Mouse (Mus musculus) ovary, adult 18-20 months (tissue): ENCODE results near the gene Ankrd39.
A peak's percentile ranks its signal among the peaks of the same experiment; 100 is the strongest.

ENCODE experiments used
- DNase-seq: peaks from one replicate; pipeline ENCODE4 v3.0.0; 2022; ENCODE audit warnings: low spot score, mixed read lengths

The Ankrd39 gene

DNA sequence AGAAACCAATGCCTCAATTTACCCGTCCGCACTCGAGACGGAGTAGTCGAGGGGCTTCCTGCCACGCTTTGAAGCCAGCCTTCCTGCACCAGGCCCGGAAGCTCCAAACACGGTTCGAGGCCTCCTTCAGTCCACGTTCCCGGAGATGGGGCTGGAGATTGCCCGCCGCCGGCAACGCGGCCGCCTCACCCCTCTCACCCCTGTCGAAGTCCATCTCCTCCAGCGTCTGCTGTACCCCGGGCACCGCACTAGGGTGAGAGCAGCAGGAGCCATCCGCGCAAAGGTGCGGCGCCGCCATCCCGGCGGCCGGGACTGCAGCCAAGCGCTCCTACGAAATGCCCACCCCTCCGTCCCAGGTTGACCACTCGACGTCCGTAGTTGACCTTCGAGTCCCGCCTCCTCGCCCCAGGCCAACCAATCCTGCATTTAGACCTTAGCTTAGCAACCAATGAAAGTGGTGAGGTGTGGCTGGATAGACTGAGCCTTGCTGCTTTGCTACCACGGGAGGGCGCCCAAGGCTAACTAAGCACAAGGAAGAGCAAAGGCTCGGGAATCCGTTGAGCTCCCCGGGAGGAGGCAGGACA, at the start of gene Ankrd39:
TSS of gene Ankrd39 (minus strand) at position 558 of the 584 bp plus-strand sequence.
- DNase-seq: peak; percentile 97

DNA sequence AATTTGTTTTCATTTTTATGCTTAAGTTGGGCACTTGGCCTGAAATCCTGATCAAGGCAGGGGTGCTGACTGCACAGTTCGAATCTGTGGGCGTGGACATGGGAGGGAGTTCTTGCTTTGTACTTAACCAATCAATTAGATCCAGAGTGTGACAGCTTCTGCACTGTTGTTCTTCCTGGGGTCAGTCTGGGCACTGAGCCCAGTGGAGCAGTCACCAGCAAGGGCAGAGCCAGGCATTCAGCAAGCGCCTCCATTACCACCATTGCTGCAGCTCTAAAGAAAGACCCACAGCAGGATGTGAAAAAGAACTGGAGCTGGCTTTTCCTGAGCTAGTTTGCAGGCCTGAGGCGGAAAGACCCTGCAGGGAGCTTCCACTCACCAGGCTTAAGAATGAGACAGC, 48.9 kb upstream of the Ankrd39 start:
- DNase-seq: peak; percentile 76

DNA sequence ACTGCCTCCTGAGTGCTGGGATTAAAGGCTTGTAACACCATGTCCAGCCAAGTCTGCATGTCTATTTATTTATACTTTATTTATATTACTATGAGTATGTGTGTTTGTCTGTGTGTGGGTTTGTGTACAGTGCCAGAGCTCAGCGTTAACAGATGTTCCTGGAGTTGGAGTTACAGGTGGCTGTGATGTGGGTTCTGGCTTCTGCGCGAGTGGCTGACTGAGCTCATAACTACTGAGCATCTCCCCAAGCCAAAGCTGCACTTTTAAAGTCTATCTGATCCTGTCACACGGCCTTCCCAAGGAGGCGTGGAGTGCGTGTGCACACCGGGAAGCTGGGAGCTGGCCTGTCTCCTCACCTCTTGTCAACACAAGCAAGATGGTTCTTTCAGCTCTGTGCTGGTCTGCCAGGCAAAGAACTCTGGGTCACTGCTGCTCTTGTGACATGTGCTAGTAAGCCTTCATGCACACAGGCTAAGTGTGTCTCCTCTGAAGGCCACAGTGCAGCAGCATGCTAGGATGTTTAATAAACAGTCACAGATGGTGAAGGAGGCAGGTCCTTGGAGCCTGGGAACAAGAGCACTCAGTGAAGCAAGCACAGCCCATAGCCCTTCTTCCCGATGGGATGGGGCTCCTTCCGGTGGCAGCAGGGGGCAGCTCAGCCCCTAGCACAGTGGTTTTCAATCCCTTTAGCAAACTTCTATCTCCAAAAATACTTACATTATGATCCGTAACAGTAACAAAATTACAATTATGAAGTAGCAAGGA, 48.1 kb upstream of the Ankrd39 start:
- peak; percentile 38 for DNase-seq

DNA sequence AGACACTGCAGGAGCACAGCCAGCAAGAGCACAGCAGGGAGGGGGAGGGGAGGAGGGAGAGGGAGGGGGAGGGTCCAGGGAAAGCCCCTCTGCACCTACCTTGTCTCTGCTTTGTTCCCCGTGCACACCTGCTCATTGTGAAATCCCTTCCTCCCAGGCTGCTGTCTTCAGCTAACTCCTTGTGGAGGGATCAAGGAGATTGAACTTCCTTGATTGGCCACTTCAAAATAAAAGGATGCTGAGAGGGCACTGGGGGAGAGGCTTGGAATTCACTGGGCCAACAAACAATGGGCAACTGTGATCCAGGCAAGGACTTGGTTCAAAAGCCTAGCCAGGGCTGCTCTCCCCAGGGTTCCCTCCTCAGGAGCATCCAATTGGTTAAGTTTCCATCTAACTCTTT, 45.9 kb upstream of the Ankrd39 start:
- no peak for DNase-seq

DNA sequence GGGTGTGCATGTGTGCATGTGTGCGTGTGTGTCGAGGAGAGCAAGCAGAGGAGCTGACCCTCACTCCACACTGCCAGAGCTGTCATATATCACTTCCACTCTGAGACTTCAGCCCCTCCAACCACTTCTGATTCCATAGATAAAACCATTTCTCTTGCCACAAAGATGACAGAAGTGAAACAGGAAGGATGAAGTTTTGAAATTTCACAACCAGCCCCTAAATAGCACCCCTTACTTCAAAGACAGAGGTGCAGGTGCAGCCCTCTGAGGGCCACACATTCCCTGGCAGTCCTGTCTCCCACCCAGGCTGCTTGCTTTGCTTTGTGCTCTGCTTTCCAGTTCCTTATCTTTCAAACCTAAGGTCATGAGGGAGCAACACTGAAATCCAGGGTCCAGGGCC, 44.2 kb upstream of the Ankrd39 start:
- DNase-seq: no peak

DNA sequence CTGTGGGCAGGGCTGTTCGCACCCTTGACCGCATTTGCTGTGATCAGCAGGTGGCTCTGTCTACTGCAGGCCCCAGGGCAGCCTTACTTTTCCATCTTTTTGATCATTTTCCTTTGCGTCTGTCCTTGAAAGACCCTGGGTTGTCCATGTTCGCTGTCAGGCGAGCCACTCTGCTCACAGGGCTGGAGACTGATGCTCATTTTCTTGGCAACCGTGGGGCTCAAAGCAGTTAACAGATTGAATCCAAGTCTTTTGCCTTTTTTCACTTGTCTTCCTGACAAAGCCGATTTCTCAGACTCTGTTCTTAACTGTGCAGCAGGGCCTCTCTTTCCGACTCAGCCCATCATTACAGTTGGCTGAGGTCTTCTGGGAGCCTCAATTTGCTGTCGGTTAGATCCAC, 43.4 kb upstream of the Ankrd39 start:
- DNase-seq: no peak

DNA sequence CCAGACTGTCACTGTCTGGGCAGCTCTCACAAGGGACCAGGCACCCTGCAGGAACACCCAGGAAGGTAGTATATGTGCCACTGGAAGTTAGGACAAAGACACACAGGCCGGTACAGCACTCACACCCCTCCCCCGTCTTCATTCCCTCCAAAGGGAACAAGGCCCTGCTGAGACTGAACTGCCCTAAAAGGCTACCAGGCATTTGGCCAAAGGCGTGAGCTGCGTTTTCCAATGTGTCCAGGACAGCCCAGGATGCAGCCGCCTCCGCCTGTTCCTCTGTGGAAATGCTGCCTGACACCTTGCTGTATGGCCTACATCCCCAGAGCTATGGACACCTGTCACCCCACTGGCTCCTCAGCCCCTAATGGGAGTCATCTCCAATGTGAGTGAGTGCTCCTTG, 42.2 kb upstream of the Ankrd39 start:
- peak; percentile 38 for DNase-seq

DNA sequence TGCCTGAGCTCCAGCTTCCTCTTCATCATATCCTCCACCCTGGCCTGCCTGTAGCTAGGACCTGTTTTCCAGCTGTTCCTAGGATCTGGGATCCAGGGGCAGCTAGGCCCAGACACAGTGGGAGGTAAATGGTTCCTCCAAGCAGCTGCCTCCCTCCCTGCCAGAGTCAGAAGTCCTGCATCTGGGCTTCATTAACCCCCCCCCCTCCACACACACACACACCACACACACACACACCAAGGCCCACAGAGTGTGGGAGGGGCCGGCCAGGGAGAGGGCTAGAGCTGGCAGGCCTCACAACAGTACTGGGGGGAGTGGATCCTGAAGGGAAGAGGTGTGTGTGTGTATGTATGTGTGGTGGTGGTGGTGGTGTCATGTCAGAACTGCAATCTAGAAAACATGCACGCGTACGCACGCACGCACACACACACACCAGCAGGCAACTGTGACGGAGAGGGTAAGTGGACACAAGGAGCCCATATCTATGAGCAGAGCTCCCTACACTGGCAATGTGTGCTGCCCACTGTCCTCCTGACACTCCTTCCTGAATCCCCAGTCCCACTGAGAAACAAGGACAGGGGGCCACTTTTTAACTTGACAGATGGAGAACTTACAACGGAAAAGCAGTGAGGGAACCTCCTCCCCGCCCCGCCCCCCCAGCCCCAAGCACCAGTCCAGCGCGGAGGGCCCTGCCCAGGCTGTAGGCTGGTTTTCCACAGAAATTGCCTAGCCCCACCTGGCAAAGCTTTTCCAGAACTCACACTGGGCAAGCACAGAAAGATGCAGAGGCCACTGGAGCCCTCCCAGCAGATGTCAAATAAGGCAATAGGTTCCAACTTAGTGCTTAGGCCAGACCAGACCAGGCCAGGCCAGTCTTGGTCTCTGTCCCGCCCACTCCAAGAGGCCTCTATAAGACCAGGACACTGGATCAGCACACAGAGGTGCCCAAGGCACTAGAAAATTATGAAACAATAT, 41.5 kb upstream of the Ankrd39 start:
- no peak for DNase-seq

DNA sequence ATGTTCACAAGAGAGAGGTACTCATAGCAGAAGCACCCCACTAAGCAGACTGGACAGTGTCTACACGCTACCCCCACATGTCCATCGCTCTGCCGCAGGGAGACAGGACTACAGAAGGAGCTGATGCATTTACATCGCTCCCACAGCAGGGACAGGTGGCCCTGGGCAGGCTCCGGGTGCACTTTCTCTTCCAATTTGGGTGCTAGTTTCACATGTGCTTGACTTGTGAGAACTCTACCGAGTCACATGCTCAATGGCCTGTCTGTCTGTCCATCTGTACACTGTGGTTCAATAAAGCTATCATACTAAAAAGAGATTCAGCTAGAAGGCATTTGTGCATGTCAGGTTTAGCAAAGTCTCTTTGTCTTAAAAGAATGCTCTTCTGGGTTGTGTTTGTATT, 40.6 kb upstream of the Ankrd39 start:
- no peak for DNase-seq

DNA sequence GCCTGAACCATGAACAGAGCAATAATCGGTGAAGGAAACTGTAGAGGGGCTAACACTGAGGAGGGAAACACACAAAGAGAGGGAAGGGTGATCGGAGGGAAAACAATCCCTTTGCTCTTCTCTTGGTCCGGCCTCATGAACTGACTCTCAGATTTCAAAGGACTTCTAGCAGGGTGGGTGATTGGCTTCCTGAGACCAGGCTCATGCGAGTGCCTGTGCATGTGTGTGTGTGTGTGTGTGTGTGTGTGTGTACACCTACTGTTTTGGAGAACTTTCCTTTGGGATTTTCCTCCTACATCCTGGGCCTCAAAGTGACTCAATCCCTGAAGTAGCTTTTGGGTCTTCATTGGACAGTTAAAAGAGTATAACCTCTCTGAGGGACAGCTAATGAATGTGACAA, 39.0 kb upstream of the Ankrd39 start:
- DNase-seq: no peak

DNA sequence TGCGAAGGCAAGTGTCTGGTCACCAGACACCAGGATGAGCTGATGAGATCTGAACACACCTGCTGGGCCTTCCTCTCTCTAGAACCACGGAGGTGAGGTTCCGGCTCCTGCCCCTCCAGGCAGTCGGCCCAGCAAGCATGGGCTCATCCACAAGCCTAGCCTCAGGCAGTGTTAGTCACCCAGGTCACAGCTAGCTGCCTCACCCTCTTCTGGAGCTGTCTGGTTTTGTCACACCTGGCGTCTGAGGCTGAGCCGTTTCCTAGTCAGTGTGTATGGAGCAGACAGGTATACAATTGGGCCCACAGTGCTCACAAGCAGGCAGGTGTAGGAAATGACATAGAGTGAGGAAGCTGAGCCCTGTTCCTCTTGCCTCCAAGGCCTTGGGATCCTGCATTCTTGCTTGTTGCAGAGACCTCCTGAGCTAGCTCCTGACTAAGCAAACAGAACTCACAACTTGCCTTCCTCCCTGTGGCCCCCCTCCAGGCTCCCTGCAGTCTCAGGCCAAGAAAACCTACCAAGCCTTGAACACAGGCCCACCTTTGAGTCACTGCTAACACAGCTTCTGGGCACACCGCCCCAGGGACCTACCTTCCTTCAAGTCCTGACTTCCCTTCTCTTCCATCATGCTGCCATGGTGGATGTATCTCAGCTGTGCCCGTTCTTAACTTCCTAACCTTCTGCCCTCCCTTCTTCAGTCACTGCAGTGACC, 36.3 kb upstream of the Ankrd39 start:
- no peak for DNase-seq

DNA sequence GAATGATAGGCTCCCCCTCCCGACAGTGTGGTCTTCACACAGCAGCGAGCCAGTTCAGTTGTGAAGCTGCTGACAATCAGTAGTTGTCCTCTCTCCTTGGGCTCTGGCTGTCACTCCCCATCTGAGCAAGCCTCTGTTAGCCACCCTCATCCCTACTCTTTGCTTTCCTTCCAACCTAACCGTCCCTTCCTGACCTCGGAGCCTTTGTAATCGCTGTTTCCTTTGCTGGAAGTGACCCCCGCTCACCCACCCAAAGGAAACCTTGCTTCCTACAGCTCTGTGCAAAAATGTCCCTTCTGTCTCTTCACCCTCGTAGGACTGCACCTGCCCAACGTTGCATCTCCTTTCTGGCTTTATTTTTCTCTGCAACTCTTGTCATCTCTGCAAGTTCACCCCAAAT, 35.0 kb upstream of the Ankrd39 start:
- no peak for DNase-seq

DNA sequence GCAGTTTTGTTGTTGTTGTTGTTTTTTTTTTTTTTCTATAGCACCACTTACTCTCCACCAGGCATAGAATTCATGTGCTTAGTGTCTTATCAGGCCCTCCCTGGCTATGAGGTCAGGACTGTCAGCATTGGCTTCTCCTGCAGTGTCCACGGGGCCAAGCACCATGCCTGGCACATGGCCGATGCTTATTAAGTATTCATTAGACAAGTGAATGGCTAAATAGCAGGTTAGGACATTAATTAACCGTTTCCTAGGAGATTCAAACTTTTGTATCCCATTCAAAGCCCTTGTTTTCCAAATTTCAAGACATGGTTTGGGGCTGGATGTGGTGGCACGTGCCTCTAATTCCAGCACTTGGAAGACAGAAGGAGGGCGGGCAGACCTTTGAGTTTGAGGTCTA, 34.0 kb upstream of the Ankrd39 start:
- DNase-seq: no peak

DNA sequence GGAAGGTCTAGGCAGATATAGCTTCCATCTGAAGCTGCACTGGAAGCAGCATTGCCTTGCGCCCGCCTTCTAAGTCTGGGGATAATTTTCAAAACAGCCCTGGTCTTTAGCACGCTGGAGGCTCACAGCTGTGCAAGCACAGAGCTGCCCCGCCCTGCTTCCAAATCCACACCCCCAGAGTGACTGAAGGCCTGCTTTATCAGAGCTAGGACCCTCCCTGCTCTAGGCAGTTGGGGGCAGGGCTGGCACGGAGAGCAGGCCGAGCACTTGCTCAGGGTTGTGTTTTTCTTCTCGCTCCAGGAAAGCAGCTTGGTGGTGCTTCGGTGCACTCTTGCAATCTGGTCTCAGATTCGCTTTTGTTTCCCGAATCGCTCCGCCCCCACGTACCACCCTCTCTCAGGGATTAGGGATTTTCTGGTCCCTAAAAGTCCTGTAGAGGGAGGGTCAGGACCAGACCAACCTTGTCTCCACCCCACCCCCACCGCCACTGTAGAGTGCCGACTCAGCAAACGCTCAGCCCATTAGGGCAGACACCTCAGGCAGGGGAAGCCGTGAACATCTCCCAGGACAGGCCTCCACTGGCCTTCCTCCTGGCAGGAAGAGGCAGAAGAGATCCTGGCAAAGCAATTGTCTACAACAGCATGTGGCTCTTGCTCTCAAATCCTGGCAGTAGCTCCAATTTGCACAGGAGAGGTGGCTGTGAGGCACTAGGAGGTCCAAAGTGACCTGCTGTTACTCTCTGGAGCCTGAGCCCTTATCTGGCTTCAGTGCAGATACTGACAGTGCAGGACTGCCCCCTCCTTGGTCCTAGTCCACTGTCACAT, 33.4 kb upstream of the Ankrd39 start:
- DNase-seq: peak; percentile 83

DNA sequence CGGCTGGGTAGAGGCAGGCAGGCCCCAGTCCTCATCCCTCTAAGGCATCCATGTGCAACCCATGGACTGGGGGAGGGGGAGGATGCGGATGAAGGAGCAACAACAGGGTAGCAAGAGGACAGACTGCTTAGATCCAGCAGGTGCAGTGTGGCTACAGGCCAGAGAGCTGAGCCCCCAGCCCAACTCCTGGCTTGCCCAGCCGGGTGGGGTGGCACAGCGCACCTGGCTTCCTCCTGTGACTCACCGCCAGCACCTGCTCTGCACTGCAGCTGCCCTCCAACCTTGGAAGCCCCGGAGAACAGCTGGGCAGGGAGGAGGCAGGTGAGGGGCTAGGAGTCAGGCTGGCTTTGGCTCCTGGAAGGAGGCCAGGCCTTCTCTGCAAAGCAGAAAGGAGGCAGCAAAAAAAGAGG, 32.7 kb upstream of the Ankrd39 start:
- DNase-seq: no peak

DNA sequence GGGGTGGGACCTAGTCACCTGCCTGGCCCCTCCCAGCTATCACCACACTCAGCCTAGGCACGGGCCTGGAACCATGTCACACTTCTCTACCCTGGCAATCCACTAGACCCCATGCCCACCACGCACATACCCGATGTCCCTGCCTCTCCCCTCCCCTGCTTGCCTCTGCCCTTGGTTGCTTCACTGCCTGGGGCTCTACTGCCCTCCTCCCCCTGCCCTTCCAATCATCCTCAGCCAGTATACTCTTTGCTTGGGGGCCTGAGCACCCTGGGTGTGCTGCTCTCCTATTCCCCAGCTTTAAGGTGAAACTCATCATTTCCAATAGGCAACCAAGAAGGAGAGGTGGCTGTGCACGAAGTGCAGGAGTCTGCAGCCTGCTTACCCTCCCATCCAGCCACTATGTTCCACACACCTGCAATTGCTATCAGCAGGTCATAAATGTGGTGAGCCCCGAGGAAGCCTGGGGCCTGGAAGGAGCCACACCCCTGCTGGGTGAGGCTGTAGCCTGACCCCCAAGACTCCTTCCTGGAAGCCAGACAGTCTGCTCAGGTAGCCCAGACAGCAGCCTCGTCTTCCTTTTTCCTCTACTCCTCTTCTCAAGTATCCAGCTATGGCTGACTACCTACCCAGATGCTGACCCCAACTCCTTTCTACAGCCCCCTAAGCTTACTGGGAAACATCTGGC, 29.9 kb upstream of the Ankrd39 start:
- no peak for DNase-seq

DNA sequence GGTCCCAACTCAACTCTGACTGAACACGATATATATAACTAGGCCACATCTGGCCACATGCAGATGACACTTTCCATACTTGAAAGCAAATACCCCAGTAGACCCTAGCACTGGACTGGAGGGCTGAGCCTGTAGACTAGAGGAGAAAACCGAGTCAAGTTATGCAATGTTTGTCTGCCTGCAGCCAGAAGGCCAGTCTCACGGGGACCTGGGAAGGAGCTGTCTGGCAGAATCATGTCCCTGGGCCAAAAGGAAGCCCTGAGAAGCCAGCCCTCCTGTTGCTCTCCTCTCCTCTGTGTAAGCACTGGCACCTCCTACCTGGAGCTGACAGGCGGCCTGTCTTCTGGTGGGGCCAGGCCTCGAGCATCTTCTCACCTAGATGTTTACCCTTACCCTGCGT, 28.1 kb upstream of the Ankrd39 start:
- no peak for DNase-seq

DNA sequence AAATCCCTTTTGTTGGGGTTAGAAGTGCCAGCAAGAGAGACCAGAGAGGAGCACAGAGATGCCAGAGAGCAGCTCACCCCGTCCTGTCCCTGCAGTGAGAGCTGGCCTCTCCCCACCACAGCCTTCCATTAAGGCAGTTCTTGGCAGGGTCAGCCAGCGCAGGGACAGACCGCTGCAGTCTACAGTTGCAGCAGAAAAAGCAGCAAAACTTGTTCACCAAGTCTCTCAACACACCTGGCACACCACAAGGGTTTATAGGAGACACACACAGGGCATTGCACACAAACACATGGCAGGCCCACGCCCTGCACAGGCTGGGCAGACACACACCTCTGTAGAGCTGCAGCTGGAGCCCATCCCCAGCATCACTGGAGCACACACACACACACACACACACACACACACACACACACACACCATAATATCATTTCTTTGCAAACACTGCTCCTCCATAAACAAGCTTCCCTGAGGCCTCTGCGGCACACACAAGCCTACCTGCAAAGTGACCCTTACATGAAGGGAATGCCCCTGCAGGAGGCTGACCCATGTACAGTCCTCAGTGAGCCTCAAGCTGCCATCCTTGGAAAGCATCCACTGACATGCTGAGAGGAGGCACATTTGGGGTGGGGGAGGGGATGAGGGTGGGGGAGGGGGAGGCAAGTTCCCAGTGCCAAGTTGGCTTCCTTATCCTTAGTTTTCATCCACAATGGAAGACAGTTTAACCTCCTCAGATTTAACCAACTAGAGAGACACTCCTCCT, 27.1 kb upstream of the Ankrd39 start:
- DNase-seq: no peak

DNA sequence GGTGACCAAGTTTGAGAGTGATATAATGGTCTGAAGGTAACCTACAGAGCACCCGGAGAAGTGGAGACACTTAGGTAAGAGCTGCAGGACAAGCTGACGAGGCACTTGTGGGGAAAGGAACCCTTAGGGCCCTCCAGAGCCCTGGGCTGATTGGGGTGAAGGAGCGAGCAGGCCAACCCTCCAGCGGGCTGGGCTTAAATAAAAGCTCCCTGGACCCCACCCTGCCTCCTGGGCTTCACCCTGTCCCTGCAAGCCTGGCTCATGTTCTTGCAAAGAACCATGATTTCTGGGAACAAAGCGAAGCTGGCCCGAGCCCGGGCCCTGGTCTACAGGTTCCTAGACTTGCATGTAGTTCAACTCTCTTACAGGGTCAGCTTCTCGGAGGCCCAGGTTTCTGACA, 26.3 kb upstream of the Ankrd39 start:
- no peak for DNase-seq

DNA sequence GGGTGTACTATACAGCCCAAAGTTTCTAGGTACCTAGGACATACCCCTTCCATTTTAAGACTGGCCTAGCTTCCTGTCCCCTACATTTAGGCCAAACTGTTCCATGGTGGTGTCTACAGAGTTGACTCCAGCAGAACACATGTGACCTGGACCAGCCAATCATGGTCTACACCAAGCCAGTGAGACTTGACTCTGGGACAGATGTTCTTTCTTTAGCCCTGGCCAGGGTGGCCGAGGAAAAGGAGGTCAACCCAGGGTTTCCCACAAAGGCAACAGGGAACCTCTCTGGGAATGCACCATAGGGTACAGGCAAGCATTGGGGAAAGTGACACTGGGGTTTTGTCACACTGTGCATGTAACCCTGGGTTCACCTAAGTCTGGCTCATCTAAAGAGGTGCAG, 25.5 kb upstream of the Ankrd39 start:
- DNase-seq: no peak
